Mouse (Mus musculus) lung, postnatal 4 days (tissue): ENCODE results near the gene Pgls.

Experiments
- DNase-seq, 2 experiments: peaks; one replicate each; pipeline ENCODE4 v3.0.0; 2021

Gene Pgls

DNA sequence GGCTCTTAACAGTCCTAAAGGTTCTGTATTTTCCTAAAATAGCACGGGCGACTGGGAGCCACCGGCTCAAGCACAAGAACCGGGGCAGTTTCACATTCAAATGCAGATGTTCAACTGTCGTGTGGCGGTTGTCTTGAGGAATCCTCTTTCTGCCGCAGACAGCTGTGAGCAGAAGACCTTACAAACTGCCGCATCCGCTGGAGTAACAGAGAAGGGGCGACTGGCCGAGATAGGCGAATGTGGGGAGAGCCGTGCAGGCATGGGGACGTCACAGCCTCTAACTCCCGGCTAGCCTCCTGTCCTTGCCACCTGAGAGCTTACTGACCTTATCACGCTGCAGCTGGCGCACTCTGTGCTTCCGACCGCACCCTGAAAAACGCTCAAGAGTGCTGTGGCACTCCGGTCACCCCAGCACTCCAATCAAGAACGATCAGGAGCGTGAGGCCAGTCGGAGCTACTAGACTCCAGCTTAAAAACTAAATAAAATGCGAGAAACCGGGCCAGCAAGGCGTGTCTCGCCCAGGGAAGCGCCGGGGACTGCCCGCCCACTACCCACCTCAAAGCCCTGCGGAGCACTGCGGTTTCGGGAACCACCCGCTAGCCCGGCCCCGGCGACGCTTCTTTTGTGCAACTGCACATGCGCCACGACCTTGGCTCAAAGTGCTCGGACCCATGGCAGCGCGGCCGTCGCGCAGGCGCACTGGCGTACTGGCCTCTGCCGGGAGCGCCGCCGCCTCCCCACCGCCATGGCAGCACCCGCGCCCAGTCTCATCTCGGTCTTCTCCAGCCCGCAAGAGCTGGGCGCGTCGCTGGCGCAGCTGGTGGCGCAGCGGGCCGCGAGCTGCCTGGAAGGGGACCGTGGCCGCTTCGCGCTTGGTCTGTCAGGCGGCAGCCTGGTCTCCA is at the start of gene Pgls:
Gene Pgls, plus strand, starts transcription at position 706 of the 903 bp plus-strand sequence.
- peak; percentile 95 to 97 for DNase-seq

DNA sequence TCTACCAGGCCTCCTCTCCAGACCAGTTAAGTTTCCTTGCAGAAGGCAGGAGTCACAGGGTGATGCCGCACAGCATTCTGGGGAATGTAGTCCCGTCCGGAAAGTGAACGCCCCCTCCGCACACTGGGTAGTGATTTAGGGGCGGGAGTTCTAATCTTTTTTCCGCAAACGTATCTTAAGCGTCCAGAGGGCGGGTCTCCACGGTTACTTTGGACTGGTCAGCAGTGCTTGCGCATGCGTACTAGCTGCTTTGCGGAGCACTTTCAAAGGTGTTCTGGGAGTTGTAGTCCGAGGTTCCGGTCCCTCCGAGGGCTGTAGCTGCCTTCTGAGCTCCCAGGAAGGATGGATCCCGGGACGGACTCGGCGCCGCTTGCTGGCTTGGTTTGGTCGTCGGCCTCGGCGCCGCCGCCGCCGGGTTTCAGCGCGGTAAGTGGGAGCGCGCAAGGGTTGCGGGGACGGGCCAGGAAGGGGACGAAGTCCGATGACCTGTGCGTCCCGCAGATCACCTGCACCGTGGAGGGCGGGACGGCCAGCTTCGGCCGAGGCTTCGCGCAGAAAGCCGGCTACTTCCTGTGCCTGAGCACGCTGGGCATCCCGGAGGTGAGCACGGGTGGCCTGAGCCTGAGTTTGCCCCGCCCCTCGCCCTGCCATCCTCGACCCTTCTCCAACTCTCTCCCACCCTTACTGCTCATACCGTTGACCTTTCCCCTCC is 49.2 kb upstream of the Pgls start, which contains the start of gene Mvb12a:
Gene Mvb12a, plus strand, starts transcription at position 291 of the 712 bp plus-strand sequence.
- peak; percentile 97 to 98 for DNase-seq

DNA sequence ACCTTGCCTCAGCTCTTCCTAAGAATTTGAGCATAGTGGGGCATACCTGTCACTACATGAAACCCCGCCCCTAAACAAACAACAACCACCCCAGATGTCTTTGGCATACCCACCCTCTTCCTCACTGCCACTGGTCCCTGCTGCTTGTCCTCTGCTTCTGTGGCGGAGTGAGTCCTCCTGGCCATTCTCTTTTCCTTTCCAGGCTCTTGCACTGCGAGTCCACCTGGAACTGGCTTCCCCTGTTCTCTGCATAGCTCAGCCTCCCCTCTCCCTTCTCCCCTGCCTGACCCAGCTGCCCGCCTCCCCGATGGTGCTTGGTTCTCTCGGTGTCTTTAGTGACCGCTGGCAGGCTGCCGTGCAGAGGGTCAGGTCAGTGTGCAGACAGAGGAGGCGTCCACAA is 48.2 kb upstream of the Pgls start:
- no peak for DNase-seq

DNA sequence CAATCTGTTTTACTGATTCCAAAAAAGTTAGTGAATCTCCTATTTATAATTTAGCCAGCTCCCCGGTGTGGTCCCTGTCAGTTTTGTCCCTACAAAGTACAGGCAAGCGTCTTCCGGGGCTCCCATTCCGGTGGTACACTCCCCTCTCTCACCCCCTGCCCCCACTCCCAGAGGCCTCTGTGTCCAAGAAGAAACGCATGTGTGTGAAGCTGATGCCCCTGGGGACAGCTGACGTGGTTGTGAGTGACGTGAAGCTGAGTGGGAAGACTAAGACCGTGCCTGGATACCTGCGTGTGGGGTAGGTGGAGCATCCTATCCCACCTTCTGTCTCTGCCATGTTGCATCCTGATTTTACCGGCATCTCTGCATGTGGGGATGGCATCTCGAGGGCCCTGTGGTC is 46.9 kb upstream of the Pgls start:
- DNase-seq, result no peak

DNA sequence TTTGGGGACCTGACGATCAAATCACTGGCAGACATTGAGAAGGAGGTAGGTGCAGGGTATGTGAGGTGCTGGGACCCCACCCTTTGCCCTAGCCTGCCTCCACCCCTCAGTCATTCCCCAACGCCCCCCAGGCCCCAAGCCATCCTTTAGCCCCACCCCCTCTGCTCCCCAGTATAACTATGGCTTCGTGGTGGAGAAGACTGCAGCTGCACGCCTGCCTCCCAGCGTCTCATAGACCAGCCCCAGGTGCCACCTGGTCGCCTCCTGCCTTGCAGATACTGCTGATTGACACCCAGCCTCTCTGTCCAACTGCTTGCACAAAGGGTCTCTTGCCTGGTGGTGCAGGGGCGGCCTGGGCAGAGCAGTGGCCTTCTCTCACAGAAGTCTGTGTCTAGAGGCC is 44.4 kb upstream of the Pgls start:
- DNase-seq, result no peak

DNA sequence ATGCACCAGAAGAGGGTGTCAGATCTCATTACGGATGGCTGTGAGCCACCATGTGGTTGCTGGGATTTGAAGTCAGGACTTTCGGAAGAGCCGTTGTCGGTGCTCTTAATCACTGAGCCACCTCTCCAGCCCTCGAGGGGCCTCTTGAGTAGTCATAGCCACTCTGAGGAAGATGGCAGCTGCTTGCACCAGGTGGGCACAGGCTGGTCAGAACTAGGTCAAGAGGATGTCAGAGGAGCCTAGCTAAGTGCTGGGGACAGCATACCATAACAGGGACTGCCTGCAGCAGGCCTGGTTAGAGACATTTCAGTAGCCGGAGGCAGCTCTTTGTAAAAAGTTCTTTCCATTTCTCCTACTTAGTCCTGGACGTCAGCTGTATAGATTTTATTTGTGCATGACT is 41.2 kb upstream of the Pgls start:
- DNase-seq, result no peak

DNA sequence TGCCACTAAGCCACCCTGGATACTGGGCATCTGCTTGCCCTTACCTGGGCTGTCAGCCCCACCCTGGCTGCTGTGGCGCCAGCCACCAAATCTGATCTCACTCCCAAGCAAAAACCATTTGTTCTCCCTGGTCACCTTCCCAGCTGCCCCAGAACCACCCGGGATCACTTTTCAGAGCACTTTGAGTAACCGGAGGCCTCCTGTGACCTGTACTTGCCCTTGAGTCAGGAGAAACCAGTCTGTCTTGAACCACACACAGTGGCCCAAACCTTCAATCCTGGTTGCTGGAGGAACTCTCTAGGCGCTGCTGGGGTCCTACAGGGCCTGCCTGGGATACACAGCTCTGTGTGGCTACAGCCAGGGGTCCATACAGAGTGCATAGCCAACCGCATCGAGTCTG is 39.2 kb upstream of the Pgls start:
- DNase-seq, result no peak

DNA sequence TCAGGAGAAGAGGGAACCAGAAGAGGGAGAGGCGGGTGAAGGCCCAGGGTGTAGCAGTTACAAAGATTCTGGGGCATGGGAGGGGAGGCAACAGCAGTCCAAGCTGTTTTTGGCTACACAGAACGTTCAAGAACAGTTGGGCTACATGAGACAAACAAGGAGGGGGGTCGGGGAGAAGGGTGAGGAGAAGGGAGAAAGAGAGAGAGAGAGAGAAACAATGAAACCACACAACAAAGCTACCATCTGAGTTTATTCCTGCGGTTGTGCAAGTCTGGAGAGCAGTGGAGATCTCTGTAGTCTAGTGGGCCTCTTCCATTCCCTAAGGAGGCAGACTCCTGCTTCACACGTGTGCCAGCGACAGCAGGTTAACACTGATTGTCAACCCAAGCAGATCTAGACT is 38.0 kb upstream of the Pgls start:
- no peak for DNase-seq

DNA sequence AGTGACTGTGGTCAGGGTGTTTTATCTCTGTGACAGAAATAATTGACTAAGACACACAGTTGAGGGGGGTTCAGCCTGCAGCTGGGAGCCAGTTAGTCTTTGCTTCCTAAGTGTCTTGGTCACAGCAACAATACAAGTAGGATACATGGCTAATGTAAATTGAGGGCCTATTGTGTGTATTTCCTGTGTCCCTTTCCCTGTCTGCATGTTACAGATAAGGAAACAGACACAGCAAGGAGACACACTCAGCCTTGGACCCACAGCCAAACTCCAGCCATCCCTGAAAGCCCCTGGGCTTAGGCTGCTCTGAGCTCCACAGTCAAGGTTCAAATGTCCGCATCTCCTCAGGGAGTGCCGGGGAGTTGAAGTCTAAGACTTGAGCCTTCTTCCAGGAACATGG is 37.3 kb upstream of the Pgls start:
- DNase-seq, result no peak

DNA sequence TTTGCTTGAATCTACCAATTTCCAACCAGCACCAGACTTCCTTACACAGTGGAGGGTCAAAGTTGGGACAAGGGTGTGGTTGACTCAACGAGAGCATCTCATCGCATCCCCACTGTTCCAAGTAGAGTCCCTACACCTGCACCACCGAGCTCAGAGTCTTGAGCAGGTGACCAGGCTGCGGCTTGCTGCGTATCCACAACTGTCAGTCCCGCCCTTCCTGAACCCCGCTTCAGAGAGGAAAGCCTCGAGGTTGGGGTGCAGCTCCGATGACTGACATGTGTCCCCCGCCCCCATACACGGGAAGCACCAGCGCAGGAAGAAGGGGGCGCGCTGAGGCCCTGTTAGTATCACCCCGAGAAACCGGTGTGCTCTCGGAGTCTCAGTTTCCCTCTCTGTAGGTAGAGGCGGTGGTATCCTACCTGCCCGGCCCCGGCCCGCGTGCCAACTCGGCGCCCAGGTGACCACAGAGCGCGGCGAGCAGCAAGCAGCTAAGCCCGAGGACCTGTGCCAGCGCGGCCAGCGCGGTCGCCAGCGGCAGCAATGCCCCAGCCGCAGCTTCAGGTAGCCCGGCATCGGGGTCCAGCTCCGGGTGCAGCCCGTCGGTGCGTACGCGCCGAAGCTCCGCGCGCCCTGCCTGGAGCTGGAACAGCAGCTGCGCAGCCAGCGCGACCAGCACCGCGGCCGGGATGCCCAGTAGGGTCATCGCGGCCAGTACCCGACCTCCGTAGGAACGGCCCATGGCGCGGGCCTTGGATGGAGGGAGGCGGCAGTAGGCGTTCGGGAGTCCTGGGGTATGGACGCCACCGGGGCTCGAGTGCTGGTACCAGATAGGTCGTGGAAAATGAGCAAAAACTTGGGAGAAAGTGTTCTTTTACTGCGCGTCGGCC is 33.7 kb upstream of the Pgls start, which contains the start of gene Tmem221:
Gene Tmem221, minus strand, starts transcription at position 801 of the 887 bp plus-strand sequence.
- peak; percentile 29 to 36 for DNase-seq

DNA sequence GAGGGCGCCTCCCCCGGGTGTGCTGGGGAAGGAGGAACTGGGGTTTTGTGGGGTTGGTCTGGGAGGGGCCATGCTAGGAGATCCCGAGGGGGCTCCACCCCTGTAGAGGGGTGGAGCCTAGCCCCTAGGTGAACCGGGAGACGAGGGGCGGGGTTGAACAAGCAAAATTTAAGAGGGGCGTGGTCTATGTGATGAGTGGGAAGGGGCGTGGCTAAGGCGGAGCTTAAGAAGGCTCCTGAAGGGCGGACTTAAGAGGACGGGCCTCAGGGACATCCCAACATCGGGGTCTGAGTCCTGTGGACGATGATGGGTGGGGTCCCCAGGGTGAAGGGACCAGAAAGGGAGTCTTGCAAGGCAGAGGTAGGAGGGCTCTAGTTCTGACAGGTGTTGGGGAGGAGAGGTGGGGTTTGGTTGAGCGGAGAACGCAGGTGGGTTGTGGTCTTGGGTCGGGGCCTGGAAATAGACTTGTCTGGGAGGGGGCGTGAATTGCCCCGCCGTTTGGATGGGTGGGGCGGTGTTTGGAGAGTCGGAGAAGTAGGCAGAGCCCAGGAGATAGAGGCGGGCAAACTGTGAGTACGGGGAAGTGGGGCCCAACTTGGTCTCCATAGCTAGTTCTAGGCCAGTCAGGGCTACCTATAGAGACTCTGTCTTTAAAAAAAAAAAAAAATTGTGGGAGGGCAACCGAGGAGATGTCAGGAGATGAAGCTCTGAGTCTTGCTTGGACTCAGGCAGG is 32.9 kb upstream of the Pgls start:
- peak; percentile 82 to 84 for DNase-seq

DNA sequence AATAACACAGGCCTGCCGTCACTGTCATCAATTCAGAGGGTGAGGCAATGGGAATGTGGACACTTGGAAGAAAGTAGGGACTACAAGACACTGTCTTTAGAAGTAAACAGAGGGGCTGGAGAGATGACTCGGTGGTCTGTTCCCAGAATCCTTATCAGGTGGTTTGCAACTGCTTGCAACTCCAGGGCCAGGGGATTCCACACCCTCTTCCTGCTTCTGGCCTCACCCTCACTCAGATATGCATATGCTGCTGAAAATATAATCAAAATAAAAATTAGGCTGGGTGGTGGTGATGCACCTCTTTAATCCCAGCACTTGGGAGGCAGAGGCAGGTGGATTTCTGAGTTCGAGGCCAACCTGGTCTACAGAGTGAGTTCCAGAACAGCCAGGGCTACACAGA is 31.9 kb upstream of the Pgls start:
- no peak for DNase-seq

DNA sequence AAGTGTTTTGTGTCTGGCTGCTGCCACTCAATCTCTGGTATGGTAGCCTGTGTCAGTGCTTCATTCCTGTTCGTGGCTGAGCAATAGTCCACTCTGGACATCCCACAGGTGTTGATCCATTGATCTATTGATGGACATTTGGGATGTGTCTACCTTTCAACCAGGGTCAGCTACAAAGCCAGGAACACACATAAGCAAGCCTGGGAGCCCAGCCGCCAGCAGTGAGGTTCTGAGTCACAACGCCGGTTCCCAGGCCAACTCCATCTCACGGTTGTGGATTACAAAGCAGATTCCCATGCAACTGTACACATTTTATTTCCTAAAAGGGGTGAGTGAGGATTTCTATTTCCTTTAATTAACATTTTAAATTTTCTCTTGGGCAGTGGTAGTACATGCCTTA is 31.2 kb upstream of the Pgls start:
- DNase-seq, result no peak

DNA sequence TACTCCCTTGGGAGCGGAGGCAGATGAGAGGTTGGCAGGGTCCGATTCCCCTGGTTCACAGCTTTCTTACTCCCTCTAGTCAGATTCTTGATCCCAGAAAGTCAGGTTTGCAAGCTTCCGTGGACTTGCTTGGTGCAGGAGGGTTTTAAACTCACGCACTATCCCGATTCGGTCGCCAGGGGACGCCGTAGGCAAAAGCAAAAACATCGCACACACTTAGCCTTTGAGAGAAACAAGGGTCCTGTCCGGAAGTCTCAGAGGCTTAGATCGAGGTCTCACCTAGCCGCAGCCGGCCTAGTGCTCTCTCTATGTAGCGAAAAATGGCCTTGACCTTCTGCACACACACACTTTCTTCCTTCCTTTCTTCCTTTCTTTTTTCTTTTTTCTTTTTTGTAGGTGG is 30.6 kb upstream of the Pgls start:
- peak; percentile 60 to 79 for DNase-seq

DNA sequence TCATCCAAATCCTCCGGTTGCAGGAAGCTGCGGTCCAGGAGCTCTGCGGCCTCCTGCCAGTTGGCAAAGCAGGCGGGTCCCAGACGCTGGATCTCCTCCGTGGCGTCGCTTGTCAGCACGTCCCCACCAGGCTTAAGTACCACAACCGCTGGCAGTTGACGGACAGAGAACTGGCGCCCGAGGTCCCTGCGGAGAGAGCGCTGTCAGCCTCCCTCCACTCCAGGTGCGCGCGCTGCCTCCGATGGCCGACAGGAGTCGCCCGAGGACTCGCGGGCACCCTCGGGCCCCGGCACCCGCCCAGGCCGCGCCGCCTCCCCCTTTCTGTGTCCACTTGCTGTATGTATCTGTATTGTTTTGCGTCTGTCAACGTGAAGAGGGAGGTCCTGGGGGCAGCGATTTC is 29.2 kb upstream of the Pgls start:
- DNase-seq, result peak; percentile 84 to 90

DNA sequence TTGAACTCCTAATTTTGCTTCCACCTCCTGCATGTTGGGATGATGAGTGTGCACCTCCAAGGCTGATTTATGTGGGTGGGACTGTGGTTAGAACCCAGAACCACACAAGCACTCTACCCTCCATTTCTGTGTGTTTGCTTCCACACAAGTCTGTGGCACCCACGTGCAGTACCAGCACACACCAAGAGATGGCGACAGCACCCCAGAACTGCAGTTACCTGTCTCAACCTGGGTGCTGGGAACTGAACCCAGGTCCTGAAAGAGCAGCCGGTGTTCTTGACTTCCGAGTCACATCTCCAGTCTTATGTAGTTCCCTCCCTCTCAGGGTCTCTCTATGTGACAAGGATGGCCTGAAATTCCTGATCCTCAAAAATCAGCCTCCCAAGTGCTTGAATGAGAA is 28.0 kb upstream of the Pgls start:
- DNase-seq, result no peak

DNA sequence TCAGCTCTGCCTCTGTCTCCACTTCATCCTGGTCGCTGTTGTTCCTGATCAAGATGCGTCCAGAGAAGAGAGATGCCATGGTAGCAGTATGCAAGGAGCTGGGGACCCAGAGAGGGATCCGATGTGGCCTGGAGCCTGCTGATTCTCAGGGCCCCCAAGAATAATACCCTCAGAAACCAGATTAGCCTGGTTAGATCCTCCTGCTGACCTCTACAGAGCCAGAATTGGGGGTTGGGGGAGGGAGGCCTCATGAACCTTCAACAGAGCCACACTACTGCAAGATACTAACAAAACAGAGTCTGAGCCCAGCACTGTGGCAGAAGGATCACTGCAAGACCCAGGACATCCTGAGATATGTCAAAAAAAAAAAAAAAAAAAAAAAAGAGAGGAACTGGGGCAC is 25.5 kb upstream of the Pgls start, which contains the start of gene Nxnl1:
Gene Nxnl1, minus strand, starts transcription at position 101 of the 400 bp plus-strand sequence.
- no peak for DNase-seq

DNA sequence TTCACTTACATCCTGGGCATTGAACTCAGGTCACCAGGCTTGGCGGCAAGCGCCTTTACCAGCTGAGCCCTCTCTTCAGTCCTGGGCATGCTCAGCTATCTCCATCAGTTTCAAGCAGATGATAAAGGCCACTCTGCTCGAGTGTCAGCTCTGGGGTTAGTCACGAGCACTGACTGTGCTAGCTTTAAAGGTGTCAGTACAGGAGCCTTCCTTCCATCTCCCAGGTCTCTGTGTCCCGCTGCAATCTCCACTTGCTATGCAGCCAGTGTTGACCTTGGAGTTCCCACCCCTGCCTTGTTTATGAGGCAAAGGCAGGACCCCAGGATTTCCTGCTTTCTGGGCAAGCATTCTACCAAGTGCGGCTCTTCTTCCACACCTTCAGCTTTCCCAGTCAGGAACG is 24.4 kb upstream of the Pgls start:
- DNase-seq, result no peak

DNA sequence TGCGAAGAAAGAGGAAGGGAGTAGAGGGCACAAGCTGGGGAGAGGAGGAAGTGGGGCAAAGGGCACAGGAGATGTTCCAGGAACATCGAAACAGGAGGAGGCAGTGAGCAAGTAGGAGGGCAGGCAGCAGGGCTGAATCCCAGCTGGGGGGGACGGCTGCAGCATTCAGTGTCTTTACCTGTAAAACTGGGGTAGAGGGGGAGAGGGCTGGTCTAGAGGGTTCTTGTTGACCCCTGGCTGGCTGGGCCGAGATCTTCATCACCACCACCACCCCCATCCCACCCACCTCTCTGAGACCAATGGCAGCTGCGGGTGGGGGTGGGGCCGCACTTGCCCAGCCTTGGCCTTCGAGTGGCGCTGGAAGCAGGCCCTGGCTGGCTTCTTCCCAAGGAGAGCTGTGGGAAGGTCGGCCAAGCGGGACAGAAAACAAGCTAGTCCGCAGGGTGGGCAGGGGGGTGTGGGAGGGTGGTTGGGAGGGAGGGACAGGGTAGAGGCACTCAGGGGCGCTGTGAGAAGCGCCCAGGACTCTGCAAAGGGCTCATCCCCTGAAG is 23.5 kb upstream of the Pgls start, which contains the start of gene Slc27a1:
Gene Slc27a1, plus strand, starts transcription at position 496 of the 551 bp plus-strand sequence.
- peak; percentile 65 to 82 for DNase-seq

DNA sequence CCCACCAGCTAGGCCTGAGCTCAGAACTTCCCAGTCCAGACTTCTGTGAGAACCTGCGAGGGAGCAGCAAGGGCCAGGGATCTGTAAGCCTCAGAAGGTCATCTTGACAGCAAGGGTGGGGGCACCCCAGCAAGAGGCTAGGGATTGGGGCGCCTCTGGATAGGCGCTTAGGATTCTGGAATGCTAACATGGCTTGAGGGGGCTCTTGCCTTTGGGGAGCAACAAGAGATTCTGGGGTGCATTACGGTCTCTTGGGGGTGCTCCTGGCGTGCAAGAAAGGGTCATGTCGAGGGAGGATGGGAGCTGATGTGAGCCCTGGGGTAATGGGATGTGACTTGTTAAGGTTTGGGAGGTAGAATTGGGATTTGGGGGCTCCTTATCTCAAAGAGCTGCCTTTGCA is 23.0 kb upstream of the Pgls start:
- DNase-seq, result no peak
